Mouse (Mus musculus) frontal cortex, postnatal 25 days (tissue): ENCODE measurements around the gene Sema4d.

Experiments used
- DNase-seq, 2 experiments: peaks; one replicate each; pipeline ENCODE4 v3.0.0; 2022; ENCODE audit warnings: low spot score in 2 of 2

The Sema4d gene

GRCm38 (mm10) chr13:51641424-51641823 lies 152.1 kb downstream of the Sema4d start:
- DNase-seq, result no peak

GRCm38 (mm10) chr13:51638958-51639357 lies 154.6 kb downstream of the Sema4d start:
- DNase-seq, result no peak
